Mouse (Mus musculus) stomach, postnatal 0 days (tissue): Measurements from ENCODE around the gene Fntb. TPM values are rescaled to one million over a fixed set of nuclear protein-coding genes. Genes with fewer than 3 reads are reported as not detected.
"Not testable (repeated sequence)": the region's sequence is repeated elsewhere in the genome, so short reads cannot be mapped to it uniquely, and the experiment has no call there.

Source experiments
- ATAC-seq: fragments of 200-750 bp; cut with Nextera tagmentation; 2 replicates; pipeline ENCODE4 v1.8.0; 2017; ENCODE audit not compliant: low FRiP score, low TSS enrichment
- DNase-seq: peaks from one replicate; pipeline ENCODE4 v3.0.0-alpha.2; 2016; ENCODE audit warnings: low spot score
- H3K27ac ChIP-seq: fragments of 300-500 bp; sonication (generic); replicated peaks from 2 replicates; pipeline ENCODE4 v1.5.1; 2014; ENCODE audit warnings: mild to moderate bottlenecking, control low read depth
- H3K27me3 ChIP-seq: fragments of 300-500 bp; sonication (generic); 2 replicates; pipeline ENCODE4 v1.6.1; 2014; ENCODE audit warnings: low read length; ENCODE audit not compliant: control insufficient read depth, insufficient read depth
- H3K36me3 ChIP-seq: fragments of 300-500 bp; sonication (generic); 2 replicates; pipeline ENCODE4 v1.6.1; 2014; ENCODE audit warnings: low read length, mixed read lengths; ENCODE audit not compliant: control insufficient read depth, insufficient read depth
- H3K4me1 ChIP-seq: fragments of 300-500 bp; sonication (generic); replicated peaks from 2 replicates; pipeline ENCODE4 v1.6.1; 2014; ENCODE audit warnings: antibody characterized with exemption; ENCODE audit not compliant: control insufficient read depth, insufficient read depth
- H3K4me2 ChIP-seq: fragments of 300-500 bp; sonication (generic); replicated peaks from 2 replicates; pipeline ENCODE4 v1.6.1; 2014; ENCODE audit warnings: low read depth, mild to moderate bottlenecking, control low read depth, moderate library complexity
- H3K4me3 ChIP-seq: fragments of 300-500 bp; sonication (generic); 2 replicates; pipeline ENCODE4 v1.5.1; 2014; ENCODE audit warnings: low read depth, low read length, control low read depth
- H3K9ac ChIP-seq: fragments of 300-500 bp; sonication (generic); 2 replicates; pipeline ENCODE4 v1.6.1; 2014; ENCODE audit warnings: mild to moderate bottlenecking, low read length, control low read depth, mixed read lengths
- H3K9me3 ChIP-seq: fragments of 300-500 bp; sonication (generic); 2 replicates; pipeline ENCODE4 v1.6.1; 2016; ENCODE audit warnings: low read length; ENCODE audit not compliant: control insufficient read depth
- CTCF ChIP-seq: IDR thresholded peaks from 2 replicates; pipeline ENCODE4 v1.5.1; 2016; ENCODE audit warnings: antibody characterized with exemption, low read depth, mild to moderate bottlenecking, moderate library complexity
- EP300 ChIP-seq: optimal IDR thresholded peaks from 2 replicates; pipeline ENCODE3; 2016; ENCODE audit warnings: antibody characterized with exemption
- WGBS: fragments of 180-500 bp; shearing (Covaris S2); extraction: QIAGEN DNeasy Blood & Tissue Kit; methylation state at CpG from one replicate; pipeline ENCODE4 v1.1.7; 2014; 5-methylcytosine and 5-hydroxymethylcytosine counted together
- polyA plus RNA-seq: library from polyadenylated mRNA; unstranded; fragments of >200 nt; fragmentation: Nextera tagmentation; extraction: Ambion mirVana; gene quantifications from 2 replicates; pipeline ENCODE4 v1.2.1, GENCODE M21; 2015

Fntb gene
- polyA plus RNA-seq, 1 experiment from 2014 or later, result 22.4 TPM

DNA sequence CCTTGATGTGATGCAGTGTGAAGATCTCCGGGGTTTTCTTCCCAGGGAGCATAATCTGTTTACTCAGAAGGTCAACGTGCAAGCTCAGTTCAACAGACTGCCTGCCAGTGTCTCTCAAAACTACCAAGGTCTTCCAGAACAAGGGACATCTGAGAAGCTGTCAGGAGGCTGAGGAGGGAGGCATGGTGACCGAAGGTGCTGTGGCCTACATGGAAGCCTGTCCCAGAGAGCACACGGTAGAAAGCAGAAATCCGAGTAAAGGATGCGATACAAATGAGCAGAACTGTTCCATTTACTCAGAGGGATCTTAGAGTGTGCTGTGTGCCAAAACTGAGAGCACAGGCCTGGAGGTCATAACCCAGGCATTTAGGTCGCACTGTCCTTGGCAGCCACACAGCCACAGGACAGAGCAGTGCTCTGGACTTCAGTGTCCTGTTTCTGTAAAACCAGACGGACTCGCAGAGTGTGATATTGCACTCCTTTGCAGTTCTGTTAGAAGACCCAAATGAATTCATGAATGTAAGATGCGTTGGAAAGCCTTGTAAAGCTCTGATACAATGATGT lies 18.7 kb downstream of the Fntb start:
- no peak for TF ChIP-seq EP300
- TF ChIP-seq CTCF, result no peak
- H3K9me3 ChIP-seq, result no peaks in the 10 kb centered on the region
- H3K27ac ChIP-seq, result no peak overlapping the region
- 55% methylated on average over 10 of the region's 10 CpGs for WGBS
- DNase-seq, result no peak
- no peak for ATAC-seq
- H3K9ac ChIP-seq, result no peak overlapping the region
- no peaks in the 10 kb centered on the region for H3K27me3 ChIP-seq
- H3K4me2 ChIP-seq, result no peak overlapping the region
- no peak overlapping the region for H3K4me3 ChIP-seq
- no peaks in the 10 kb centered on the region for H3K36me3 ChIP-seq
- H3K4me1 ChIP-seq, result no peaks in the 10 kb centered on the region

DNA sequence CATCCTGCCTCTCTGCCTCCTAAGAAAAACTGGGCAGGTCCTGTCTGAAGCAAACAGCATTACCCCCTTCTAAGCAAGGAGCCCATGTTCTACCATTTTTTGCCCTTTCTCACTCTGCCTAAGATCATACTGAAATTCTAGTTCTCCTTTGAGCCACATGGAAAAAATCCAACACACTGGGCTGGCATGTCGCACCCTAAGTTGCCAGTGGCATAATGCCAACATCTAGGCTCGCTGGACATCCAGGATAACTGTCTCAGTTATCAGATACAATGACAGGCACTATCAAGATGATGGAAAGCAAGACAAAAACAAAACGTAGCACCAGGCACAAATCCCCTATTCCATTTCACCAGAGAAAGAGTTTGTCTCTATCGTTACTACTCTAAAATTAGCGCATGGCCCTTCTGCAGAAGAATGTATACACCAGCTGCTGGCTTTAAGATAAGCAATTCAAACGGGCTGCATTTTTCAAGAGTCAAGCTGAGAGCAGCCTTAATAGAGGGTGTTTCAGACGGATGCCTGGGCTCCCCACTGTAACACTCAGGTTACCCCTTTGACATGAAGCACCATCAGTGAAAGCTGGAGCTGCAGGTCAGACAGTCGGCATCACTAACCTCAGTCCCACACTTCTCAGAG lies 25.2 kb downstream of the Fntb start:
- H3K27me3 ChIP-seq, result no peaks in the 10 kb centered on the region
- H3K27ac ChIP-seq, result peak overlapping the region; percentile 24; the same call in 1 of the 2 replicates
- no peaks in the 10 kb centered on the region for H3K9me3 ChIP-seq
- ATAC-seq, result no peak
- H3K4me1 ChIP-seq, result no peaks in the 10 kb centered on the region
- no peak overlapping the region for H3K9ac ChIP-seq
- no peak overlapping the region for H3K4me2 ChIP-seq
- H3K4me3 ChIP-seq, result no peak overlapping the region
- 15% methylated on average over 8 of the region's 8 CpGs for WGBS
- no peak for TF ChIP-seq CTCF
- TF ChIP-seq EP300, result no peak
- H3K36me3 ChIP-seq, result no peaks in the 10 kb centered on the region
- no peak for DNase-seq

DNA sequence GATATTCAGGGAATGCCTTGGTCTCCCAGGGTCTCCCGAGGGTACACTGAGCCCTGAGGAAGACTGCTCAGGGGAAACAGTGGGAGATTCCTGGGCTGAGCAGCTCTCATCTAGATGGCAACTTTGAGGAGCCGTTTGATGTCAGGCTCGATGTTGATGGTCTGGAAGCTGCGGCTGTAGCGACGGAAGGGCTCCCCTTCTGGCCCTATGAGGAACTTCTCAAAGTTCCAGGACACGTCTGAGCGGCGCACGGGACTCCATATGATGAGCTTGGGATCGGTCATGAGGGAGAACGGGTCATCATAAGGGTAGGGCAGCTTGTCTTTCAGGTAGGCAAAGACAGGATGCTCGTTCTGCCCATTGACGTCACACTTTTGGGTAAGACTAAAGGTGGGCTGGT lies 27.2 kb downstream of the Fntb start:
- TF ChIP-seq CTCF, result peak; percentile 31
- H3K9me3 ChIP-seq, H3K4me1 ChIP-seq, DNase-seq, H3K27me3 ChIP-seq, H3K9ac ChIP-seq, H3K4me2 ChIP-seq, H3K27ac ChIP-seq, ATAC-seq, H3K4me3 ChIP-seq, H3K36me3 ChIP-seq: not testable (repeated sequence)
- WGBS, result 60% methylated on average over 14 of the region's 14 CpGs

DNA sequence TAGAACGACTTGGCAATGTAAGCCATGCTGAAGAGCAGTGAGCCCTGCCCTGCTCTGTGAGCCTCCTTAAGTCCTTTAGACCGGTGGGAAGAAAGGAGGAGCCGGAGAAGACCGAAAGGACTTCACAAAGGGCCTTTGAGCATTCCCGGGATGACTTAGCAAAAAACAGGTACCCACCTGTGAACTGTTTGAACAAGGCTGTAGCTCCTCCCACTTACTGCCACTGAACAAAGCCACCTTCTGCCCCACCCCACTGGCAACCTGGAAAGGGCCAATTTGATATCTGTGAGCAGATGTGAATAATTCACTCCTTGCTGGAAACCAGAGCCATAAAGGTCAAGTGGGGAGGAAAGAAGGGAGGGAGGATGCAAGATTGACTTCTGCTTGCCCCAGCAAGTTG lies 30.0 kb downstream of the Fntb start, which contains the start of gene Gpx2:
Gene Gpx2 (minus strand): TSS at position 205 of the 400 bp plus-strand sequence.
- TF ChIP-seq CTCF (no peak), EP300 (no peak)
- peak within 1 kb of the TSS; percentile 41 for H3K9ac ChIP-seq
- H3K4me3 ChIP-seq, result peak within 1 kb of the TSS; percentile 32
- ATAC-seq, result peak; percentile 81
- H3K36me3 ChIP-seq, result peaks cover 2% of the 10 kb centered on the region; the same call in 1 of the 2 replicates
- no peaks in the 10 kb centered on the region for H3K4me1 ChIP-seq
- H3K27me3 ChIP-seq, result no peaks in the 10 kb centered on the region
- 47% methylated on average over 5 of the region's 5 CpGs for WGBS
- DNase-seq, result peak; percentile 78
- H3K27ac ChIP-seq, result peak within 1 kb of the TSS; percentile 76
- no peaks in the 10 kb centered on the region for H3K9me3 ChIP-seq
- peak within 1 kb of the TSS; percentile 43 for H3K4me2 ChIP-seq

DNA sequence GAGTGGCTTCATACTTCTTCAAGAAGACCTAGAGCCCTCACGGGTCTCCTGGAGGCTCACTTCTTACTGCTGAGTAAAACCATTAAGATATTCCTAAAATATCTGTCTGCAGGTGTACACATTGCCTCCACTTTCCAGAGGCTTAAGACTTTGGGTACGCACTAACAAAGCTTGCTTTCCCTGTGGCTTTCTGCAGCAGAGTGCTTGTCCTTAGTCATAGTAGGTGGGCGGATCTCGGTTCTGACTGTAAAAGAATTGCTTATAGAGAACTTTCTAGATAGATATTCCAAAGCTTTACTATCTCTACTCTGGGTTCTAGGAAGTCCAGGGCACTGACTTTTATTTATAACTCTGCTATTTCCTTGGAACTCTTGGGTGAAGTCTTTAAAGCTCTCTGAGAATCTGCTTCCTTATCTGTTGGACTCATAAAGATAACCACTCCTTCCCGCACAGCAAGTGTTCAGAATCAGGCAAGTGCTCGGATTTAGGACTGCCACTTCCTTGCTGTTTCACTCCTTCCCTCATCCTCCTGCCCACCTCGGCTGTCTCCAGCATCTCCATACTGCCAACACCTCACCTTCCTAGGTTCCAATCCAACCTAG lies 31.6 kb downstream of the Fntb start:
- H3K4me3 ChIP-seq, result no peak overlapping the region
- TF ChIP-seq EP300 (no peak), CTCF (no peak)
- H3K36me3 ChIP-seq, result peaks cover 2% of the 10 kb centered on the region; the same call in 1 of the 2 replicates
- H3K9ac ChIP-seq, result no peak overlapping the region
- ATAC-seq, result no peak
- H3K27me3 ChIP-seq, result no peaks in the 10 kb centered on the region
- DNase-seq, result no peak
- no peaks in the 10 kb centered on the region for H3K9me3 ChIP-seq
- WGBS, result 78% methylated on average over 7 of the region's 7 CpGs
- H3K4me1 ChIP-seq, result no peaks in the 10 kb centered on the region
- 0 out of 2 replicates have a peak overlapping the region, but pooled peaks have one; percentile 45 for H3K27ac ChIP-seq
- H3K4me2 ChIP-seq, result no peak overlapping the region
